Mouse (Mus musculus) C2C12 (cell line): Measurements from ENCODE around the gene Hnrnpl.
"Not testable (repeated sequence)": the region's sequence is repeated elsewhere in the genome, so short reads cannot be mapped to it uniquely, and the experiment has no call there.

Experiments used
- CTCF ChIP-seq: IDR thresholded peaks from one replicate; pipeline ENCODE4 v1.5.1; 2011; ENCODE audit not compliant: control insufficient read depth, insufficient read depth, insufficient read length
- FOSL1 ChIP-seq: IDR thresholded peaks from one replicate; pipeline ENCODE4 v1.8.0; 2011; ENCODE audit warnings: mild to moderate bottlenecking, low read length; ENCODE audit not compliant: poor library complexity, insufficient read depth, severe bottlenecking
- MAX ChIP-seq: IDR thresholded peaks from one replicate; pipeline ENCODE4 v1.6.1; 2011; ENCODE audit warnings: mild to moderate bottlenecking, control low read depth
- MYOD1 ChIP-seq: IDR thresholded peaks from one replicate; pipeline ENCODE4 v1.6.1; 2011; ENCODE audit warnings: low read depth; ENCODE audit not compliant: control insufficient read depth, insufficient read length
- MYOG ChIP-seq: IDR thresholded peaks from one replicate; pipeline ENCODE4 v1.6.1; 2011; ENCODE audit not compliant: control insufficient read depth, insufficient read length; ENCODE audit errors: extremely low read depth
- USF1 ChIP-seq: IDR thresholded peaks from one replicate; pipeline ENCODE4 v1.6.1; 2011; ENCODE audit warnings: low read depth, mild to moderate bottlenecking, control low read depth, moderate library complexity

- TF ChIP-seq CTCF = peak; percentile 66
- TF ChIP-seq MAX, MYOG, USF1, FOSL1, MYOD1: not testable (repeated sequence)
These were observed 59.4 kb downstream of the Hnrnpl start for GRCm38 (mm10) chr7:28867508-28868340.
